Mouse (Mus musculus): ENCODE results near the gene Hgf.

Gene Hgf

GRCm38 (mm10) chr5:16553304-16554047 lies at the start of gene Hgf:
Gene Hgf (plus strand): TSS chr5:16553495.
- DNase-seq (ENCODE audit: low spot score): peak; percentile 6

GRCm38 (mm10) chr5:16506702-16507350 lies 46.5 kb upstream of the Hgf start:
- no peak for DNase-seq (ENCODE audit: low spot score)

- no peak for DNase-seq (ENCODE audit: low spot score)
Measured at GRCm38 (mm10) chr5:16531619-16532277, 21.5 kb upstream of the Hgf start.

GRCm38 (mm10) chr5:16538067-16538466 lies 15.2 kb upstream of the Hgf start:
- no peak for DNase-seq (ENCODE audit: low spot score)

GRCm38 (mm10) chr5:16541561-16542116 lies 11.7 kb upstream of the Hgf start:
- DNase-seq (ENCODE audit: low spot score): no peak

GRCm38 (mm10) chr5:16547490-16547889 lies 5.8 kb upstream of the Hgf start:
- no peak for DNase-seq (ENCODE audit: low spot score)

- DNase-seq (ENCODE audit: low spot score): no peak
Measured at GRCm38 (mm10) chr5:16552647-16553046, 648 bp upstream of the Hgf start.

GRCm38 (mm10) chr5:16560247-16560646 lies 7.0 kb downstream of the Hgf start:
- no peak for DNase-seq (ENCODE audit: low spot score)

GRCm38 (mm10) chr5:16568997-16569396 lies 15.7 kb downstream of the Hgf start:
- DNase-seq (ENCODE audit: low spot score): no peak

- no peak for DNase-seq (ENCODE audit: low spot score)
Measured at GRCm38 (mm10) chr5:16577882-16578742, 24.8 kb downstream of the Hgf start.

GRCm38 (mm10) chr5:16595699-16596098 lies 42.4 kb downstream of the Hgf start:
- DNase-seq (ENCODE audit: low spot score): no peak

GRCm38 (mm10) chr5:16597996-16598395 lies 44.7 kb downstream of the Hgf start:
- no peak for DNase-seq (ENCODE audit: low spot score)

- no peak for DNase-seq (ENCODE audit: low spot score)
Measured at GRCm38 (mm10) chr5:16601463-16601862, 48.2 kb downstream of the Hgf start.

GRCm38 (mm10) chr5:16632996-16633395 lies 79.7 kb downstream of the Hgf start:
- no peak for DNase-seq (ENCODE audit: low spot score)

- no peak for DNase-seq (ENCODE audit: low spot score)
Measured at GRCm38 (mm10) chr5:16646417-16646816, 93.1 kb downstream of the Hgf start.

- no peak for DNase-seq (ENCODE audit: low spot score)
Measured at GRCm38 (mm10) chr5:16647701-16648100, 94.4 kb downstream of the Hgf start.

- no peak for DNase-seq (ENCODE audit: low spot score)
Measured at GRCm38 (mm10) chr5:16650240-16650639, 96.9 kb downstream of the Hgf start.

- no peak for DNase-seq (ENCODE audit: low spot score)
Measured at GRCm38 (mm10) chr5:16654022-16654421, 100.7 kb downstream of the Hgf start.

Measured in layer of hippocampus, adult 11-12 months (tissue).